In the genomic region with DNA sequence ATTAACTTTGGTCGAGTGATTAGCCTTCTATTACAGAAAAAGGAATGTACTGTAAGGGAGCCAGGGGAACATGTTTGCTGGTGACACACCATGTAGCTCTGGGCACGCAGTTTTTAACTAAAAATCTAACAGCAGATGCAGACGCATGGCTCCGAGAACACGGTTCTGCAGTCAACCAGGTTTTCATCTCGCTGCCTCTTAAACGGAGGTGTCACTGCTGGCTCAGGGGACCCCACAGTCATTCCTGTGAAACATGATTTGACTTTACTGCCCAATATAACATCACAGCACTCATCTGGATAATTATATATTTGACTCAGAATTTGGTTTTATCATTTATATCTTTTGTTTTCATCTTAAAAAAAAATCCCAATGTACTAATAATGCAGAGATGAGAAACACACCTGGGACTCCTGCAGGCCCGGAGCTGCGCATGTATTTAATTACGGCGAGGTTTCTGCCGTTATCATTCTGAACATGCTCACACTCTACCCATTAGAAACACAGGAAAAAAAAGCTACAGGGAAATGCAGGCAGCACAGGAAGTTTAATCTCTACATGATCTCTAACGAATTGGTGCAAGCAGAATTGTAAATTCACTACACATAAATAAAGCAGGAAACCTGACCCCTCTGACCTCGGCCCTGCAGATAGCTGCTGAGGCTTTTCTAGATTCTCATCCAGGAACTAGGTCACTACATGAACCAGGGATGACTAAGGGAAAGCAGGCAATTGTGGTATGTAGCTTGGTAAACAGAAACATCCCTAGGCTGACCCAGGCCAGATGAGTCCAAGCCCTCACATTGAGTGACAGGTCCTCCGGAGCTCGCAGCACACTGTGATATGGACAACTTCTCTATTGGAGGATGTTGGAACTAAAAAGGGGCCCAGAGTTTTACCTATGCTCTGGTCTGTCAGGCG, we compare ENCODE assay signal across 11 mouse cellular contexts.
DNase-seq lines count a peak whose midpoint lies in the region; ATAC-seq lines count a peak whose summit lies in the region.
"Had no signal": no experiment of that assay in that cellular context is flagged by ENCODE, and none has a peak within 500 bp of the region (broad histone marks: within the 10 kb centered on the region; RNA-seq: fewer than 3 reads in every experiment).

No protein-coding gene starts in this region.

- peak overlapping the region; percentile 38 for H3K4me3 ChIP-seq in megakaryocyte, embryonic 14.5 days (replicated peaks)
- H3K4me3 ChIP-seq in hindbrain, embryonic 15.5 days, result no peak overlapping the region
- H3K4me3 ChIP-seq: left cerebral cortex, adult 2 months had no signal

- H3K27me3 ChIP-seq in megakaryocyte, embryonic 14.5 days (replicated peaks), result no peaks in the 10 kb centered on the region
- no peaks in the 10 kb centered on the region for H3K27me3 ChIP-seq in hindbrain, embryonic 15.5 days

- peak overlapping the region; percentile 25 for H3K4me2 ChIP-seq in hindbrain, embryonic 15.5 days

- peaks cover 6% of the 10 kb centered on the region; the same call in 1 of the 2 replicates for H3K4me1 ChIP-seq in megakaryocyte, embryonic 14.5 days
- peaks cover 18% of the 10 kb centered on the region for H3K4me1 ChIP-seq in hindbrain, embryonic 15.5 days (replicated peaks)

- no peaks in the 10 kb centered on the region for H3K9me3 ChIP-seq in megakaryocyte, embryonic 14.5 days
- H3K9me3 ChIP-seq in hindbrain, embryonic 15.5 days, result no peaks in the 10 kb centered on the region

- intact Hi-C loops in heart, postnatal 14 days (cut with DNase I), result no loop called here

- peak; percentile 85 for DNase-seq in heart, adult 11 months
- no peak for DNase-seq in heart, postnatal 14 days
- DNase-seq in right cerebral cortex, adult 2 months (ENCODE audit: low spot score in 2 of 2), result no peak
- no peak for DNase-seq in spleen, postnatal 4 days (ENCODE audit: low spot score in 2 of 2)
- DNase-seq: cerebellum, postnatal 14 days; gastrocnemius, postnatal 36 days had no signal

- H3K27ac ChIP-seq in hindbrain, embryonic 15.5 days (replicated peaks), result peak overlapping the region; percentile 31
- H3K27ac ChIP-seq: left cerebral cortex, adult 2 months; liver, embryonic 14.5 days had no signal

- 41% methylated on average over 17 of the region's 17 CpGs for WGBS in hindbrain, embryonic 15.5 days

- no peak overlapping the region for H3K9ac ChIP-seq in hindbrain, embryonic 15.5 days
- H3K9ac ChIP-seq: liver, embryonic 14.5 days had no signal

- ATAC-seq in megakaryocyte, adult 5-6 weeks (ENCODE audit: poor library complexity, severe bottlenecking), result no peak
- peak; percentile 59; the same call in 1 of the 2 replicates for ATAC-seq in hindbrain, embryonic 15.5 days (ENCODE audit: low FRiP score, low read depth)

- no peaks in the 10 kb centered on the region for H3K36me3 ChIP-seq in megakaryocyte, embryonic 14.5 days (replicated peaks; ENCODE audit: low read length)
- H3K36me3 ChIP-seq in hindbrain, embryonic 15.5 days, result no peaks in the 10 kb centered on the region
